ENCODE assay signal across 16 mouse cellular contexts in the genomic region with DNA sequence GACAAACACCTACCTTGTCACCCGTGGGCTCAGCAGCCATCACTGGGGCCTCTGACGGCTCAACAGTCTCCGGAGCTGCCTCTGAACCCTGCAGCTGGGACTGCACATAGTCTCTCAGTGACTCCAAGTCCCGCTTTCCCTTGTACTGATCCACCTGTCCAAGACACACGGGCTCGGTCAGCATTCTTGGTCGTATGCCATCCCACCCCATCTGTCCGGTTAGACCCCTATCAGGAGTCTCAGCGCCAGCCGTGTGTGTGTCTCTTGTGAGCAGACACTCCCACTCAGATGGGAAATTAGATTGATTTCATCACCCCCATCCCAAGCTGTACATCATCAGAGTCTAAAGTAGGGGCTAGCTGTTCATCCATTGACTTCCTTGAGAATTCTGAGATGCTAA.
"Had no signal": no experiment of that assay in that cellular context is flagged by ENCODE, and none has a peak within 500 bp of the region (broad histone marks: within the 10 kb centered on the region; RNA-seq: fewer than 3 reads in every experiment).

No protein-coding gene starts in this region.

- H3K9ac ChIP-seq: embryonic facial prominence, embryonic 12.5 days; embryonic facial prominence, embryonic 15.5 days; forebrain, embryonic 12.5 days; forebrain, embryonic 13.5 days; forebrain, embryonic 15.5 days; forebrain, postnatal 0 days; heart, embryonic 12.5 days had no signal

- H3K9me3 ChIP-seq: embryonic facial prominence, embryonic 12.5 days; embryonic facial prominence, embryonic 15.5 days; forebrain, embryonic 10.5 days; forebrain, embryonic 12.5 days; forebrain, embryonic 13.5 days; forebrain, embryonic 15.5 days; heart, embryonic 10.5 days; heart, embryonic 12.5 days had no signal

- H3K4me3 ChIP-seq: embryonic facial prominence, embryonic 12.5 days; embryonic facial prominence, embryonic 15.5 days; erythroblast, embryonic 14.5 days; forebrain, embryonic 10.5 days; forebrain, embryonic 12.5 days; forebrain, embryonic 13.5 days; forebrain, embryonic 15.5 days; gastrocnemius, adult 2 months; heart, adult 2 months; heart, embryonic 10.5 days; heart, embryonic 12.5 days had no signal

- ATAC-seq: forebrain, embryonic 14.5 days; forebrain, embryonic 15.5 days; forebrain, embryonic 16.5 days; forebrain, postnatal 0 days had no signal

- H3K27me3 ChIP-seq: embryonic facial prominence, embryonic 12.5 days; embryonic facial prominence, embryonic 15.5 days; forebrain, embryonic 12.5 days; forebrain, embryonic 13.5 days; forebrain, embryonic 15.5 days; heart, embryonic 12.5 days had no signal

- DNase-seq: cerebellum, adult 9-11 months had no signal

- H3K4me2 ChIP-seq: embryonic facial prominence, embryonic 12.5 days; embryonic facial prominence, embryonic 15.5 days; forebrain, embryonic 12.5 days; forebrain, embryonic 13.5 days; forebrain, embryonic 15.5 days; heart, embryonic 11.5 days; heart, embryonic 12.5 days had no signal

- H3K4me1 ChIP-seq: embryonic facial prominence, embryonic 15.5 days; forebrain, embryonic 10.5 days; forebrain, embryonic 12.5 days; forebrain, embryonic 13.5 days; forebrain, embryonic 15.5 days had no signal

- H3K27ac ChIP-seq: embryonic facial prominence, embryonic 12.5 days; embryonic facial prominence, embryonic 15.5 days; forebrain, embryonic 10.5 days; forebrain, embryonic 12.5 days; forebrain, embryonic 13.5 days; forebrain, embryonic 15.5 days; gastrocnemius, adult 2 months; heart, adult 2 months; heart, embryonic 10.5 days had no signal
